7 mouse cellular contexts compared by ENCODE assay signal in genomic region chr5:107891515-107891914, GRCm38 (mm10). TPM values are rescaled to one million over a fixed set of nuclear protein-coding genes. Genes with fewer than 3 reads are reported as not detected.
A peak's percentile ranks its signal among the peaks of the same experiment; 100 is the strongest.
DNase-seq lines count a peak whose midpoint lies in the region; ATAC-seq and TF ChIP-seq lines count a peak whose summit lies in the region.
"Not testable (repeated sequence)": the region's sequence is repeated elsewhere in the genome, so short reads cannot be mapped to it uniquely, and the experiment has no call there.

No protein-coding gene starts in this region.

- H3K4me3 ChIP-seq in forebrain, postnatal 0 days (ENCODE audit: low read depth, low read length); hindbrain, postnatal 0 days (ENCODE audit: low read length): not testable (repeated sequence)

- not testable (repeated sequence) for H3K9ac ChIP-seq in forebrain, postnatal 0 days; hindbrain, postnatal 0 days (replicated peaks; ENCODE audit: low read length)

- not testable (repeated sequence) for H3K4me2 ChIP-seq in forebrain, postnatal 0 days (ENCODE audit: low read depth); hindbrain, postnatal 0 days (ENCODE audit: low read depth, low read length)

- H3K9me3 ChIP-seq in forebrain, postnatal 0 days (ENCODE audit: low read length); hindbrain, postnatal 0 days (ENCODE audit: low read length): not testable (repeated sequence)

- H3K4me1 ChIP-seq in forebrain, postnatal 0 days (ENCODE audit: insufficient read depth); hindbrain, postnatal 0 days (ENCODE audit: insufficient read depth, low read length): not testable (repeated sequence)

- not testable (repeated sequence) for H3K27me3 ChIP-seq in forebrain, postnatal 0 days (ENCODE audit: insufficient read depth, low read length); hindbrain, postnatal 0 days (ENCODE audit: insufficient read depth, low read length)

- TF ChIP-seq CTCF in forebrain, postnatal 0 days (IDR thresholded peaks at IDR 0.05; ENCODE audit: low read depth): peak; percentile 49
- peak; percentile 63 for TF ChIP-seq CTCF in hindbrain, postnatal 0 days (IDR thresholded peaks at IDR 0.05; ENCODE audit: low read depth)

- peak; percentile 46 for DNase-seq in adrenal gland, postnatal 10 days
- DNase-seq in forebrain, postnatal 0 days; hindbrain, postnatal 0 days (ENCODE audit: low spot score): not testable (repeated sequence)
- DNase-seq in layer of hippocampus, postnatal 10 days (ENCODE audit: low spot score in 2 of 2): peak; percentile 17 to 26
- peak; percentile 43 for DNase-seq in lung, postnatal 14 days
- peak; percentile 31 for DNase-seq in retina, embryonic 14.5 days (ENCODE audit: low spot score)

- ATAC-seq in CD4-positive, CD25-positive, alpha-beta regulatory T cell, adult 4 months: peak; percentile 73
- not testable (repeated sequence) for ATAC-seq in forebrain, postnatal 0 days; hindbrain, postnatal 0 days

- H3K27ac ChIP-seq in forebrain, postnatal 0 days (ENCODE audit: low read depth, low read length); hindbrain, postnatal 0 days: not testable (repeated sequence)

- not testable (repeated sequence) for H3K36me3 ChIP-seq in forebrain, postnatal 0 days (ENCODE audit: insufficient read depth); hindbrain, postnatal 0 days (ENCODE audit: insufficient read depth, low read length)

- no CpG with 5 or more reads among the region's 1 CpGs for WGBS in forebrain, postnatal 0 days
- no CpG with 5 or more reads among the region's 1 CpGs for whole genome bisulfite sequencing in hindbrain, postnatal 0 days

RNA-seq across cellular contexts. Expression of gene Rpl5, which starts 8.8 kb away (rescaled TPM):
- 100 to 1,000 TPM in 1 of 2 experiments, 10 to 100 TPM in 1; 99.1 to 122 TPM for polyA plus RNA-seq in CD4-positive, CD25-positive, alpha-beta regulatory T cell, adult 4 months (2017; shearing (Covaris generic))
- 10 to 100 TPM; 69.0 to 79.1 TPM for total RNA-seq in adrenal gland, postnatal 10 days (2021)
- 195 and 203 TPM in 2 replicates for total RNA-seq in forebrain, postnatal 0 days (2014; rRNA removed)
- 65.7 and 74.2 TPM in 2 replicates for polyA plus RNA-seq in forebrain, postnatal 0 days (2015; fragmentation: Nextera tagmentation; extraction: Ambion mirVana)
- 78.0 and 106 TPM in 2 replicates for total RNA-seq in hindbrain, postnatal 0 days (2014; rRNA removed)
- 51.7 and 57.8 TPM in 2 replicates for polyA plus RNA-seq in hindbrain, postnatal 0 days (2015; fragmentation: Nextera tagmentation; extraction: Ambion mirVana)
- 100 to 1,000 TPM; 133 to 138 TPM for total RNA-seq in layer of hippocampus, postnatal 10 days (2021)

RNA-seq across cellular contexts. Expression of gene Evi5, which starts 16.6 kb away (rescaled TPM):
- 1 to 10 TPM; 1.1 to 2.1 TPM for polyA plus RNA-seq in CD4-positive, CD25-positive, alpha-beta regulatory T cell, adult 4 months (2017; shearing (Covaris generic))
- total RNA-seq in adrenal gland, postnatal 10 days (2021): 10 to 100 TPM; 54.0 to 58.4 TPM
- total RNA-seq in forebrain, postnatal 0 days (2014; rRNA removed): 61.9 and 66.9 TPM in 2 replicates
- polyA plus RNA-seq in forebrain, postnatal 0 days (2015; fragmentation: Nextera tagmentation; extraction: Ambion mirVana): 40.3 and 59.6 TPM in 2 replicates
- total RNA-seq in hindbrain, postnatal 0 days (2014; rRNA removed): 56.0 and 57.7 TPM in 2 replicates
- polyA plus RNA-seq in hindbrain, postnatal 0 days (2015; fragmentation: Nextera tagmentation; extraction: Ambion mirVana): 60.1 and 66.3 TPM in 2 replicates
- total RNA-seq in layer of hippocampus, postnatal 10 days (2021): 10 to 100 TPM; 72.6 to 79.7 TPM
